Mouse (Mus musculus) stomach, postnatal 0 days (tissue): Measurements from ENCODE around the gene Nrcam. TPM values are rescaled to one million over a fixed set of nuclear protein-coding genes. Genes with fewer than 3 reads are reported as not detected.
A peak's percentile ranks its signal among the peaks of the same experiment; 100 is the strongest.

Experiments
- ATAC-seq: fragments of 200-750 bp; cut with Nextera tagmentation; 2 replicates; pipeline ENCODE4 v1.8.0; 2017; ENCODE audit not compliant: low FRiP score, low TSS enrichment
- DNase-seq: peaks from one replicate; pipeline ENCODE4 v3.0.0-alpha.2; 2016; ENCODE audit warnings: low spot score
- H3K27ac ChIP-seq: fragments of 300-500 bp; sonication (generic); replicated peaks from 2 replicates; pipeline ENCODE4 v1.5.1; 2014; ENCODE audit warnings: mild to moderate bottlenecking, control low read depth
- H3K27me3 ChIP-seq: fragments of 300-500 bp; sonication (generic); 2 replicates; pipeline ENCODE4 v1.6.1; 2014; ENCODE audit warnings: low read length; ENCODE audit not compliant: control insufficient read depth, insufficient read depth
- H3K36me3 ChIP-seq: fragments of 300-500 bp; sonication (generic); 2 replicates; pipeline ENCODE4 v1.6.1; 2014; ENCODE audit warnings: low read length, mixed read lengths; ENCODE audit not compliant: control insufficient read depth, insufficient read depth
- H3K4me1 ChIP-seq: fragments of 300-500 bp; sonication (generic); replicated peaks from 2 replicates; pipeline ENCODE4 v1.6.1; 2014; ENCODE audit warnings: antibody characterized with exemption; ENCODE audit not compliant: control insufficient read depth, insufficient read depth
- H3K4me2 ChIP-seq: fragments of 300-500 bp; sonication (generic); replicated peaks from 2 replicates; pipeline ENCODE4 v1.6.1; 2014; ENCODE audit warnings: low read depth, mild to moderate bottlenecking, control low read depth, moderate library complexity
- H3K4me3 ChIP-seq: fragments of 300-500 bp; sonication (generic); 2 replicates; pipeline ENCODE4 v1.5.1; 2014; ENCODE audit warnings: low read depth, low read length, control low read depth
- H3K9ac ChIP-seq: fragments of 300-500 bp; sonication (generic); 2 replicates; pipeline ENCODE4 v1.6.1; 2014; ENCODE audit warnings: mild to moderate bottlenecking, low read length, control low read depth, mixed read lengths
- H3K9me3 ChIP-seq: fragments of 300-500 bp; sonication (generic); 2 replicates; pipeline ENCODE4 v1.6.1; 2016; ENCODE audit warnings: low read length; ENCODE audit not compliant: control insufficient read depth
- CTCF ChIP-seq: IDR thresholded peaks from 2 replicates; pipeline ENCODE4 v1.5.1; 2016; ENCODE audit warnings: antibody characterized with exemption, low read depth, mild to moderate bottlenecking, moderate library complexity
- EP300 ChIP-seq: optimal IDR thresholded peaks from 2 replicates; pipeline ENCODE3; 2016; ENCODE audit warnings: antibody characterized with exemption
- WGBS: fragments of 180-500 bp; shearing (Covaris S2); extraction: QIAGEN DNeasy Blood & Tissue Kit; methylation state at CpG from one replicate; pipeline ENCODE4 v1.1.7; 2014; 5-methylcytosine and 5-hydroxymethylcytosine counted together
- polyA plus RNA-seq: library from polyadenylated mRNA; unstranded; fragments of >200 nt; fragmentation: Nextera tagmentation; extraction: Ambion mirVana; gene quantifications from 2 replicates; pipeline ENCODE4 v1.2.1, GENCODE M21; 2015

Gene Nrcam
- polyA plus RNA-seq, 1 experiment from 2014 or later = 1.2 TPM

- Histone ChIP-seq H3K36me3 (no peaks in the 10 kb centered on the region), H3K27ac (no peak overlapping the region), H3K4me1 (peaks cover 8% of the 10 kb centered on the region; the same call in 1 of the 2 replicates), H3K4me2 (no peak overlapping the region), H3K9ac (no peak overlapping the region), H3K4me3 (no peak overlapping the region), H3K27me3 (no peaks in the 10 kb centered on the region), H3K9me3 (no peaks in the 10 kb centered on the region)
- ATAC-seq = no peak
- no peak for DNase-seq
- WGBS = 48% methylated on average over 6 of the region's 6 CpGs
- peak; percentile 39 for TF ChIP-seq CTCF
- no peak for TF ChIP-seq EP300
These were observed 1.2 kb upstream of the Nrcam start for GRCm38 (mm10) chr12:44327452-44327851.

GRCm38 (mm10) chr12:44329316-44330215 lies 881 bp downstream of the Nrcam start:
- TF ChIP-seq CTCF (no peak), EP300 (no peak)
- Histone ChIP-seq H3K36me3 (no peaks in the 10 kb centered on the region), H3K27ac (no peak overlapping the region), H3K4me3 (peak overlapping the region; percentile 53), H3K4me1 (peaks cover 8% of the 10 kb centered on the region; the same call in 1 of the 2 replicates), H3K4me2 (peak overlapping the region; percentile 99), H3K9me3 (no peaks in the 10 kb centered on the region), H3K9ac (peak overlapping the region; percentile 45), H3K27me3 (no peaks in the 10 kb centered on the region)
- ATAC-seq = peak; percentile 45
- under 1% methylated on average over 55 of the region's 61 CpGs for WGBS
- peak; percentile 30 for DNase-seq

- Histone ChIP-seq H3K9me3 (no peaks in the 10 kb centered on the region), H3K27me3 (no peaks in the 10 kb centered on the region), H3K27ac (no peak overlapping the region), H3K4me3 (peak overlapping the region; percentile 53), H3K4me2 (peak overlapping the region; percentile 99), H3K36me3 (no peaks in the 10 kb centered on the region), H3K9ac (no peak overlapping the region), H3K4me1 (peaks cover 8% of the 10 kb centered on the region; the same call in 1 of the 2 replicates)
- no peak for DNase-seq
- TF ChIP-seq CTCF (no peak), EP300 (no peak)
- 4% methylated on average over 9 of the region's 9 CpGs for WGBS
- no peak for ATAC-seq
These were observed 1.6 kb downstream of the Nrcam start for GRCm38 (mm10) chr12:44330216-44330719.

GRCm38 (mm10) chr12:44337136-44337640 lies 8.5 kb downstream of the Nrcam start:
- Histone ChIP-seq H3K4me3 (no peak overlapping the region), H3K27ac (no peak overlapping the region), H3K27me3 (no peaks in the 10 kb centered on the region), H3K9ac (no peak overlapping the region), H3K4me1 (no peaks in the 10 kb centered on the region), H3K9me3 (no peaks in the 10 kb centered on the region), H3K36me3 (no peaks in the 10 kb centered on the region), H3K4me2 (no peak overlapping the region)
- TF ChIP-seq EP300 (no peak), CTCF (no peak)
- ATAC-seq (no peak), DNase-seq (no peak)
- 90% methylated on average over 2 of the region's 2 CpGs for WGBS

- no peaks in the 10 kb centered on the region for H3K27me3 ChIP-seq
- no peak overlapping the region for H3K27ac ChIP-seq
- ATAC-seq = no peak
- TF ChIP-seq EP300 = no peak
- no peak for TF ChIP-seq CTCF
- H3K9me3 ChIP-seq = no peaks in the 10 kb centered on the region
- H3K9ac ChIP-seq = no peak overlapping the region
- no peaks in the 10 kb centered on the region for H3K36me3 ChIP-seq
- no peaks in the 10 kb centered on the region for H3K4me1 ChIP-seq
- WGBS = 45% methylated on average over 8 of the region's 8 CpGs
- DNase-seq = no peak
- H3K4me2 ChIP-seq = no peak overlapping the region
- no peak overlapping the region for H3K4me3 ChIP-seq
These were observed 9.5 kb downstream of the Nrcam start for GRCm38 (mm10) chr12:44338195-44338622.

GRCm38 (mm10) chr12:44344075-44344474 lies 15.4 kb downstream of the Nrcam start:
- H3K27ac ChIP-seq = no peak overlapping the region
- no peak for TF ChIP-seq CTCF
- TF ChIP-seq EP300 = no peak
- H3K4me1 ChIP-seq = no peaks in the 10 kb centered on the region
- H3K4me3 ChIP-seq = no peak overlapping the region
- no peak overlapping the region for H3K9ac ChIP-seq
- H3K36me3 ChIP-seq = no peaks in the 10 kb centered on the region
- no peaks in the 10 kb centered on the region for H3K9me3 ChIP-seq
- no peak overlapping the region for H3K4me2 ChIP-seq
- DNase-seq (no peak), ATAC-seq (no peak)
- no peaks in the 10 kb centered on the region for H3K27me3 ChIP-seq
- WGBS = 67% methylated on average over 6 of the region's 6 CpGs
